Mouse (Mus musculus): ENCODE data around the gene Tcf7l1.

The Tcf7l1 gene

GRCm38 (mm10) chr6:72630370-72630769 lies 158.7 kb downstream of the Tcf7l1 start:
- DNase-seq (ENCODE audit: extremely low spot score, low spot score), result no peak

DNA sequence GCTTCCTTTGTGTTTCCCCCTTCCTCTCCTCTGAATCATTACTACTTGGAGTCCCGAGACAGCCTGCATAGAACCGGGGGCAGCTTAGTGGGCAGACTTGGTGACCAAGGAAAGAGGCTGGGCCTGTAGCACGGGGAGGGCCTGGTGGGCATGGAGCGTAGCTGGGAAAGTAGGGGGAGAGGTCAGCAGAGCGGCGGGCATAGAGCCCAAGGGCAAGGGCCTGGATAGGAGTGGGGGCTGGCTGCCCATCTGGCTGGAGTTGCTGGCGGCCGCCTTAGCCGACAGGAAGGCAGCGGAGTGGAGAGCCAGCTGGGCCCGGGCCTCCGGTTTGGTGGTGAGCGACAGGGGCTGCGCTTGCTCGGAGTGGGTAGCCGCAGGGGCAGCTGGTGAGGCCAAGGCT lies 161.8 kb downstream of the Tcf7l1 start:
- no peak for DNase-seq (ENCODE audit: extremely low spot score, low spot score)

DNA sequence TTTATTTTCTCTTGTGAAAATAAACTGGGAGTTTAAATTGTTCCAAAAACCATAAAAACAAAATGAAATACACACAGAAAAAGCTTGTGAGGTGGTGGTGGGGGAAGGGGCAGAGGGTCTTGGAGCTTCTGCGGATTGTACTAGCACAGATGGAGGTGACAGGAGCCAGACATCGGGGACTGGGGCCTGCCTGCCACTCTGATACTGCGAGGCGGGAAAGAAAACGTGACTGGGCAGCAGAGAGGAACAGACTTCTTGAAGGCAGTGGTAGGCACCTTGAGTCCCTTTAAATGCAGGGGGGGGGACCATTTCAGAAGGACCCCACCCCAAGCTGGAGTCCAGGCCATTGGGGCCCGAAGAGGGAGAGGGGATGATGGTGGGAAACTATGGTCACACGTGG lies 162.7 kb downstream of the Tcf7l1 start:
- no peak for DNase-seq (ENCODE audit: extremely low spot score, low spot score)

GRCm38 (mm10) chr6:72623661-72624402 lies 165.2 kb downstream of the Tcf7l1 start:
- no peak for DNase-seq (ENCODE audit: extremely low spot score, low spot score)

DNA sequence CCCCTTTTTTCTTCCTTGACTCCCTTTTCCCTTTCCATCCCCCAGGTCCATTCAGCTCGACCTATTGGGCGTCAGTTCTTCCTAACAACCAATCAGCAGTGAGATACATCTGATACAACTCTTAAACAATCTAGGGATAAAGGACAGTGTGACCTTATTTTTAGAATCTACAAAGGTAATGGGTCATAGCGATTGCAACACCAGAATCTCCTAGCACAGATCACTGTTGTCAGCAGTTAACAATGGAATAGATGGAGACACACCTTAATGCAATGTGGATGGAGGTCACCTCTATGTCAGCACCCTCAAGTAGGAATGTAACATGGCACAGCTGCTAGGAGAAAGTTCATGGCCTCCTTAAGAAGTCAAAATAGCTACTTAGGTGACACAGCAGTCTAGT lies 166.1 kb downstream of the Tcf7l1 start:
- DNase-seq (ENCODE audit: extremely low spot score, low spot score), result no peak

- DNase-seq (ENCODE audit: extremely low spot score, low spot score), result no peak
Measured at GRCm38 (mm10) chr6:72620920-72621319, 168.1 kb downstream of the Tcf7l1 start.

DNA sequence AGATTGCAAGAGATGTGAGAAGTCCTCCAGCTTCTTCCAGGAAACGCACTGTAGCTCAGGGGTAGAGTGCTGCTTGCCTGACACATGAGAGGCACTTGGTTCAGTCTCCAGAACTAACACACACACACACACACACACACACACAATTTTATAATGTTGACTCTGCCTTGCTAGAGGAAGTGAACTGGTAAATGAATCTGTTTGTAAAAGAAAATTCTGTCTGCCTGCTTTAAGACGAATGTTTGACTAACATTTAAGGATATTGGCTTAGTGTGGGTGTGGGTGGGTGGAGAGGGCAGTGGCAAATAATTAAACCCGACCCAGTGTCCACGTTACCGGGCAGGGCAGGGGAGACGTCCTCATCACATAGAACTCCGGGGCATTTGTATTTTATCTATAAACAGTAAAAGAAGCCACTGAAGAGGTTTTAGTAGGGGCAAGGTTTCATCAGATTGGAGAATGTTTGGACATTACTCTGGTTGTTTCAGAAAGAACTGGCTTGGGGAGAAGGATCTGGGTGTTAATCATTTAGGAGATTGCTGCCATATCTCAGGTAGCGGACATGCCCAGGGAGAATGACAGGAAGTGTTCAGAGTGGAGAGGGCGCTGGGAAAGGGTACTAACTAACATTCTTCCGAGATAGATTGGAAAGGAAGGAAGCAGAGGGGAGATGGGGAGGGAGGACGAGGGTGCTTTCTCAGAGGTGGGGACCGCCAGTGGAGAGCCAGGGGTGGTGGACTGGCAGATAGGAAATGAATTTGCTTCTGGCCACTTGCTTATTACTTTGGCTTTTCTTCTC lies 169.1 kb downstream of the Tcf7l1 start:
- DNase-seq (ENCODE audit: extremely low spot score, low spot score), result no peak

- peak; percentile 92 for DNase-seq (ENCODE audit: extremely low spot score, low spot score)
Measured at GRCm38 (mm10) chr6:72616643-72617288, 172.3 kb downstream of the Tcf7l1 start, which contains the start of gene Tgoln1. Tgoln1 (minus strand) TSS chr6:72617000.

- DNase-seq (ENCODE audit: extremely low spot score, low spot score), result no peak
Measured at GRCm38 (mm10) chr6:72615561-72616375, 173.3 kb downstream of the Tcf7l1 start.

DNA sequence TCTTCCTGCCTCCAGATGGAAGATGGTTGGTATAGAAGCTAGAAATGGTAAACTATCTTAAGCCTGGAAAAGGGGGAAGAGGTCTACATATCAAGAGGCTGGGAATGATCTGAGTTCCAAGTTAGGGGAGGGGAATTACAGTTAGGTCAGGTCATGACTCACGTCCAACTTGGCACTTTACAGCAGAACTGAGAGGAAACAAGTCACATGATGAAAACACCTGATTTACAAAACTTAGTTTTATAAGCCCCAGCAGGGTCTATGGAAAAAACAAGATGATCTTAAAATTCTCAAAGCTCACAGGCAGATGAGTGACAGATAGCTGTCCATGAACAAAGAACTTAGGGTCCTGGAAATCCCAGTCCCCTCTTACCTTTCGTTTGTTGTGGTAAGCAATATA lies 173.9 kb downstream of the Tcf7l1 start:
- no peak for DNase-seq (ENCODE audit: extremely low spot score, low spot score)

DNA sequence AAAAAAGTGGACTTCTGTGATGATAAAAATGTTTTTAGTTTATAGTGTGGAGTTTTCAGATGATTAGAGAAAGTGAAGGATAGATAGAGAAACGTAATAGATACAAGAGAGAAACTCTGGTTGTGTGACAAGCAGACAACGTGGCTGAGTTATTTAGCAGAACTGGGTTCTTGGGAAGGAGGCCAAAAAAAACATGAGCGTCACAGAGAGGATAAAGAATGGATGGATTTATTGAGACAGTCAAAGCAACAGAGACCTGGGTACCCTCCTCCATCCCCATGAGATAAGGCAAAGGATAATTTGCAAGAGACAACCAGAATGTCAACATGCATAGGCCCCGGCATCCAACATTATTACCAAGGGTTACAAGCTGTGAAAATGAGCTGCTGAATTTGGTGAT lies 178.8 kb downstream of the Tcf7l1 start:
- no peak for DNase-seq (ENCODE audit: extremely low spot score, low spot score)

- no peak for DNase-seq (ENCODE audit: extremely low spot score, low spot score)
Measured at GRCm38 (mm10) chr6:72608662-72609184, 180.3 kb downstream of the Tcf7l1 start.

DNA sequence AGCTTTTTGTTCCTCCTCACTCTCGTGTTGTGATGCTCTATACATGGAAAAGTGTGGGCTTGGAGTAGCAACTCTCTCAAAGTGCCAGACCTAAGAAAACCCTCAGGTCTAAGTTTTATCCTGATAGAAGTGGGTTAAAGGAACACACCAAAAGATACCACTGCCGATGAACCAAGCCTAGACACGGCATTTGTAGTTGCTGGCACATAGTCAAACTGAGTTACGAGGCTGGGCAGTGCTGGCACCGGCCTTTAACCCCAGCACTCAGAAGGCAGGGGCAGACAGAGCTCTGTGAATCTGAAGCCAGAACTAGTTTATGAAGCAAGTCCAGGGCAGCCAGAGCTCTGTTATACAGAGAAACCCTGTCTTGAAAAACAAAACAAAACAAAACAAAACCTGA lies 181.4 kb downstream of the Tcf7l1 start:
- no peak for DNase-seq (ENCODE audit: extremely low spot score, low spot score)

- DNase-seq (ENCODE audit: extremely low spot score, low spot score), result no peak
Measured at GRCm38 (mm10) chr6:72607060-72607459, 182.0 kb downstream of the Tcf7l1 start.

DNA sequence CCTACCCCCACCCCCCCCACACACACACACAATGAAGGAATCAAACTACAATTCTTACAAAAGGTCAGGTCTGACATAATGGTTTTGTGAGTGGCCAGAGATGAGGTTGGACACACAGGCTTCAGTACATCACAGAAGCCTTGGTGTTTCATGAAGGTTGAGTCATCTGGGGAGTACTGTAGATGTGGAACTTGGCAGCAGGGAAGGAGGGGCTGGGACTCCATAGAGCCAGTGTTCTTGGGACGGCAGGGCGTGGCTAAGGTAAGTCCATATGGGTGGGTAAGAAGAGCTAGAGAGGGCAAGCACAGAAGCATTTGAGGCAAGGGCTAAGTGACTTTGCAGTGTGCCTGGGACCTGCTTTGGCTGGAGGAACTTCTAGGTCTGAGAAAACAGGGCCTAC lies 185.0 kb downstream of the Tcf7l1 start:
- DNase-seq (ENCODE audit: extremely low spot score, low spot score), result no peak

GRCm38 (mm10) chr6:72601732-72602131 lies 187.3 kb downstream of the Tcf7l1 start:
- peak; percentile 69 for DNase-seq (ENCODE audit: extremely low spot score, low spot score)

DNA sequence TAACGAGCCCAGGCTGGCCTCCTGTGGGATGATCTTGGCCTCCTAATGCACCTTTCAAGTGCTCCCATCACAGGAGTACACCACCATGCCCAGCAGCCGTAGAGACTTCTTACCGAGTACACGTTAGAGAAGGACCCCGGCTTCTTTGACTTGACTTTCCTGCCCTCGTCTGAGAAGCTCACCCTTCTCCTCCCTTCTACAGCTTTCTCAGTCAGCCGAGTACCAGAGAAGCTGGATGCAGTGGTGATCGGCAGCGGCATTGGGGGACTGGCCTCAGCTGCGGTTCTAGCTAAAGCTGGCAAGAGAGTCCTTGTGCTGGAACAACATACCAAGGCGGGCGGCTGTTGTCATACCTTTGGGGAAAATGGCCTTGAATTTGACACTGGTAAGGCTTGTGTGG lies 188.3 kb downstream of the Tcf7l1 start:
- DNase-seq (ENCODE audit: extremely low spot score, low spot score), result no peak

DNA sequence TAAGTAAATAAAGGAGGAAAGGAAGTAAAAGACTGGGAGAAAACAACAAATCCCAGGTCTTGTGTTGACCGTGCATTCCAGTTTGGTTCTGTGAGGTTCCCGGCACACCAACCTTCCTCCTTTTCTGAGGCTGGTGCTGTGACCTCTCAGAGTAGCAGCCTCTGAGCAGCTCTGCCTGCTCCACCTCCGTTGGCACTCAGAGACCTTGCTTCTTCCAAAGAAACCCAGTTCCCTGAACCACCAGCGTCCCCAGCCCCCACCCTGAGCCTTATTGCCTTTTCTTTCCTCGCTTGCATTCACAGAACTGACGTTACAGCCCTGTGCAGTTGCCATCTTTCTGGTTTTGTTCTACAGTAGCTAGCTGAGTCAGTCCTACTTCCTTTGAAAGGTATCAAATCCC lies 188.8 kb downstream of the Tcf7l1 start:
- DNase-seq (ENCODE audit: extremely low spot score, low spot score), result no peak

GRCm38 (mm10) chr6:72598791-72599557 lies 190.1 kb downstream of the Tcf7l1 start:
- no peak for DNase-seq (ENCODE audit: extremely low spot score, low spot score)
